Mouse (Mus musculus) megakaryocyte-erythroid progenitor cell, adult 5-6 weeks (primary cell): ENCODE measurements around the gene Nhsl1. TPM values are rescaled to one million over a fixed set of nuclear protein-coding genes. Genes with fewer than 3 reads are reported as not detected.
A peak's percentile ranks its signal among the peaks of the same experiment; 100 is the strongest.

Experiments
- ATAC-seq: replicated peaks from 2 replicates; pipeline ENCODE4 v1.8.0; 2016; ENCODE audit warnings: mild to moderate bottlenecking, inconsistent platforms; ENCODE audit not compliant: severe bottlenecking, poor library complexity, low FRiP score, low TSS enrichment
- total RNA-seq, 2 experiments: library from RNA; stranded (forward) in 1 of 2; stranded (reverse) in 1 of 2; fragments of 200-1000, 215-1000 nt in 1 of 2; fragments of >200 nt in 1 of 2; fragmentation: Nextera tagmentation in 1 of 2; gene quantifications; 2 replicates each; pipeline ENCODE4 v1.2.3; 2014 to 2017

The Nhsl1 gene
- total RNA-seq, 2 experiments from 2014 or later, result 1.2 TPM; not detected in 1

- ATAC-seq, result no peak
Measured at GRCm38 (mm10) chr10:18391608-18392007, 72.8 kb downstream of the Nhsl1 start.

- ATAC-seq, result no peak
Measured at GRCm38 (mm10) chr10:18392268-18392667, 73.5 kb downstream of the Nhsl1 start.

- peak; percentile 74 for ATAC-seq
Measured at GRCm38 (mm10) chr10:18393740-18394139, 75.0 kb downstream of the Nhsl1 start.

GRCm38 (mm10) chr10:18394270-18394669 lies 75.5 kb downstream of the Nhsl1 start:
- ATAC-seq, result no peak

GRCm38 (mm10) chr10:18400089-18400644 lies 81.4 kb downstream of the Nhsl1 start:
- no peak for ATAC-seq

- no peak for ATAC-seq
Measured at GRCm38 (mm10) chr10:18400998-18401397, 82.2 kb downstream of the Nhsl1 start.

GRCm38 (mm10) chr10:18403992-18404391 lies 85.2 kb downstream of the Nhsl1 start:
- no peak for ATAC-seq

- no peak for ATAC-seq
Measured at GRCm38 (mm10) chr10:18404679-18405078, 85.9 kb downstream of the Nhsl1 start.

GRCm38 (mm10) chr10:18407062-18407830 lies 88.5 kb downstream of the Nhsl1 start:
- peak; percentile 100 for ATAC-seq

- ATAC-seq, result no peak
Measured at GRCm38 (mm10) chr10:18408128-18408527, 89.3 kb downstream of the Nhsl1 start.

GRCm38 (mm10) chr10:18408635-18409034 lies 89.8 kb downstream of the Nhsl1 start:
- no peak for ATAC-seq

- no peak for ATAC-seq
Measured at GRCm38 (mm10) chr10:18409068-18409467, 90.3 kb downstream of the Nhsl1 start.

- no peak for ATAC-seq
Measured at GRCm38 (mm10) chr10:18411266-18411665, 92.5 kb downstream of the Nhsl1 start.

GRCm38 (mm10) chr10:18415946-18416345 lies 97.2 kb downstream of the Nhsl1 start:
- ATAC-seq, result no peak

GRCm38 (mm10) chr10:18418160-18418559 lies 99.4 kb downstream of the Nhsl1 start:
- no peak for ATAC-seq

- no peak for ATAC-seq
Measured at GRCm38 (mm10) chr10:18419508-18419907, 100.7 kb downstream of the Nhsl1 start.

GRCm38 (mm10) chr10:18420259-18421000 lies 101.6 kb downstream of the Nhsl1 start:
- no peak for ATAC-seq

- no peak for ATAC-seq
Measured at GRCm38 (mm10) chr10:18422968-18423367, 104.2 kb downstream of the Nhsl1 start.

- no peak for ATAC-seq
Measured at GRCm38 (mm10) chr10:18423557-18423956, 104.8 kb downstream of the Nhsl1 start.

GRCm38 (mm10) chr10:18427866-18428265 lies 109.1 kb downstream of the Nhsl1 start:
- no peak for ATAC-seq
